Mouse (Mus musculus) cerebellum, adult 2 months (tissue): ENCODE measurements around the gene Lce3a. TPM values are rescaled to one million over a fixed set of nuclear protein-coding genes. Genes with fewer than 3 reads are reported as not detected.

ENCODE experiments used
- DNase-seq, 2 experiments: peaks; one replicate each; pipeline ENCODE4 v3.0.0; 2021
- H3K27ac ChIP-seq: fragments of 200-500 bp; 2 replicates; pipeline ENCODE4 v1.5.1; 2012; ENCODE audit warnings: low read length, control low read depth, inconsistent platforms; ENCODE audit not compliant: insufficient read depth
- H3K27me3 ChIP-seq: fragments of 200-500 bp; 2 replicates; pipeline ENCODE4 v1.6.1; 2012; ENCODE audit warnings: inconsistent platforms, mild to moderate bottlenecking, low read length, moderate library complexity; ENCODE audit not compliant: control insufficient read depth, insufficient read depth
- H3K4me1 ChIP-seq: fragments of 200-500 bp; 2 replicates; pipeline ENCODE4 v1.6.1; 2011; ENCODE audit warnings: low read length; ENCODE audit not compliant: control insufficient read depth, insufficient read depth
- H3K4me3 ChIP-seq: fragments of 200-500 bp; replicated peaks from 2 replicates; pipeline ENCODE3; 2011; ENCODE audit warnings: mild to moderate bottlenecking, low read depth, low read length, control low read depth; ENCODE audit not compliant: insufficient read depth
- CTCF ChIP-seq: fragments of 200-500 bp; IDR thresholded peaks from 2 replicates; pipeline ENCODE4 v1.5.1; 2011; ENCODE audit warnings: low read depth, mild to moderate bottlenecking, control low read depth, low read length, moderate library complexity, borderline replicate concordance; ENCODE audit not compliant: insufficient read depth
- POLR2A ChIP-seq: fragments of 200-500 bp; IDR thresholded peaks from 2 replicates; pipeline ENCODE4 v1.6.1; 2011; ENCODE audit warnings: low read length, control low read depth, borderline replicate concordance; ENCODE audit not compliant: insufficient read depth
- WGBS: fragments of 180-500 bp; shearing (Covaris S2); methylation state at CpG from one replicate; pipeline ENCODE4 v1.1.7; 2018; 5-methylcytosine and 5-hydroxymethylcytosine counted together
- polyA plus RNA-seq: library from polyadenylated mRNA; depleted of rRNA; stranded (reverse); fragments of >200 nt; gene quantifications from 2 replicates; pipeline ENCODE4 v1.2.3, GENCODE M21; 2012; rRNA removed

Gene Lce3a
- not detected in 2 replicates for polyA plus RNA-seq

GRCm38 (mm10) chr3:92926130-92926529 lies at the start of gene Lce3a:
Lce3a (minus strand) TSS chr3:92926230.
- H3K4me3 ChIP-seq, result no peak within 1 kb of the TSS
- TF ChIP-seq POLR2A, result no peak
- TF ChIP-seq CTCF, result no peak
- H3K4me1 ChIP-seq, result no peaks in the 10 kb centered on the region
- H3K27me3 ChIP-seq, result no peaks in the 10 kb centered on the region
- 74% methylated on average over 2 of the region's 2 CpGs for WGBS
- H3K27ac ChIP-seq, result no peak within 1 kb of the TSS
- no peak for DNase-seq

GRCm38 (mm10) chr3:92966761-92967160 lies 40.7 kb upstream of the Lce3a start, which contains the start of gene Lce3e:
Lce3e (plus strand) TSS chr3:92967061.
- Histone ChIP-seq H3K4me1 (no peaks in the 10 kb centered on the region), H3K27me3 (no peaks in the 10 kb centered on the region), H3K27ac (no peak within 1 kb of the TSS), H3K4me3 (no peak within 1 kb of the TSS)
- 93% methylated on average over 2 of the region's 2 CpGs for WGBS
- no peak for DNase-seq
- no peak for TF ChIP-seq CTCF
- TF ChIP-seq POLR2A, result no peak

GRCm38 (mm10) chr3:92957090-92957489 lies 31.1 kb upstream of the Lce3a start, which contains the start of gene Lce3d:
Lce3d (plus strand) TSS chr3:92957390.
- TF ChIP-seq CTCF, result no peak
- no peaks in the 10 kb centered on the region for H3K27me3 ChIP-seq
- no peak within 1 kb of the TSS for H3K27ac ChIP-seq
- 95% methylated on average over 1 of the region's 1 CpGs for WGBS
- no peak for DNase-seq
- H3K4me1 ChIP-seq, result no peaks in the 10 kb centered on the region
- H3K4me3 ChIP-seq, result no peak within 1 kb of the TSS

GRCm38 (mm10) chr3:92944186-92944585 lies 18.2 kb upstream of the Lce3a start, which contains the start of gene Lce3c:
Lce3c (plus strand) TSS chr3:92944486.
- WGBS, result 86% methylated on average over 1 of the region's 1 CpGs
- Histone ChIP-seq H3K4me1 (no peaks in the 10 kb centered on the region), H3K4me3 (no peak within 1 kb of the TSS), H3K27me3 (no peaks in the 10 kb centered on the region), H3K27ac (no peak within 1 kb of the TSS)
- no peak for DNase-seq
- TF ChIP-seq CTCF (no peak), POLR2A (no peak)

GRCm38 (mm10) chr3:92932679-92933078 lies 6.6 kb upstream of the Lce3a start, which contains the start of gene Lce3b:
Lce3b (plus strand) TSS chr3:92932979.
- Histone ChIP-seq H3K27me3 (no peaks in the 10 kb centered on the region), H3K27ac (no peak within 1 kb of the TSS), H3K4me1 (no peaks in the 10 kb centered on the region), H3K4me3 (no peak within 1 kb of the TSS)
- TF ChIP-seq CTCF (no peak), POLR2A (no peak)
- WGBS, result 40% methylated on average over 2 of the region's 2 CpGs
- no peak for DNase-seq

- DNase-seq, result no peak
- Histone ChIP-seq H3K27me3 (no peaks in the 10 kb centered on the region), H3K27ac (no peak overlapping the region), H3K4me1 (no peaks in the 10 kb centered on the region), H3K4me3 (no peak overlapping the region)
- TF ChIP-seq CTCF (no peak), POLR2A (no peak)
- WGBS, result 65% methylated on average over 4 of the region's 4 CpGs
Observed at GRCm38 (mm10) chr3:92920364-92920763, 5.7 kb downstream of the Lce3a start.

GRCm38 (mm10) chr3:92907571-92907970 lies 18.5 kb downstream of the Lce3a start:
- 0 out of 2 replicates have a peak, but pooled peaks have one; percentile 21 for TF ChIP-seq CTCF
- no peak for TF ChIP-seq POLR2A
- H3K4me1 ChIP-seq, result no peaks in the 10 kb centered on the region
- WGBS, result 28% methylated on average over 4 of the region's 4 CpGs
- no peak for DNase-seq
- no peak overlapping the region for H3K27ac ChIP-seq
- H3K4me3 ChIP-seq, result no peak overlapping the region
- H3K27me3 ChIP-seq, result no peaks in the 10 kb centered on the region

GRCm38 (mm10) chr3:92905182-92905581 lies 20.8 kb downstream of the Lce3a start:
- WGBS, result 47% methylated on average over 3 of the region's 3 CpGs
- Histone ChIP-seq H3K4me3 (no peak overlapping the region), H3K27me3 (no peaks in the 10 kb centered on the region), H3K4me1 (no peaks in the 10 kb centered on the region), H3K27ac (no peak overlapping the region)
- TF ChIP-seq CTCF, result no peak
- no peak for TF ChIP-seq POLR2A
- DNase-seq, result no peak

GRCm38 (mm10) chr3:92903640-92904039 lies 22.4 kb downstream of the Lce3a start:
- DNase-seq, result no peak
- Histone ChIP-seq H3K4me3 (no peak overlapping the region), H3K4me1 (no peaks in the 10 kb centered on the region), H3K27ac (no peak overlapping the region), H3K27me3 (no peaks in the 10 kb centered on the region)
- TF ChIP-seq CTCF (no peak), POLR2A (no peak)
- 21% methylated on average over 4 of the region's 4 CpGs for WGBS
